Mouse (Mus musculus): ENCODE measurements at regions not wholly inside any gene's neighbourhood (a gene's known extent, or its start where the extent isn't known, plus 50 kb on each side); places are given as distances from the start of the nearest gene placed in this dataset.

GRCm38 (mm10) chr1:77998727-77999126 is 198.2 kb downstream of the Pax3 start:
- Histone ChIP-seq H3K27ac (replicated peaks; ENCODE audit: low read depth, low read length) (no peak overlapping the region), H3K4me3 (replicated peaks; ENCODE audit: low read length) (no peak overlapping the region), H3K27me3 (ENCODE audit: control insufficient read depth, insufficient read depth, low read length) (no peaks in the 10 kb centered on the region), H3K9ac (ENCODE audit: low read depth, low read length, severe bottlenecking) (no peak overlapping the region), H3K4me1 (ENCODE audit: control insufficient read depth, insufficient read depth, low read length) (no peaks in the 10 kb centered on the region), H3K36me3 (ENCODE audit: control insufficient read depth, insufficient read depth, low read length) (no peaks in the 10 kb centered on the region), H3K4me2 (replicated peaks; ENCODE audit: low read depth, low read length, severe bottlenecking) (no peak overlapping the region), H3K9me3 (ENCODE audit: control insufficient read depth, low read length) (no peaks in the 10 kb centered on the region)
- no peak for DNase-seq (ENCODE audit: low spot score)
- WGBS: 83% methylated on average over 3 of the region's 3 CpGs
- no peak for TF ChIP-seq POLR2A (IDR thresholded peaks at IDR 0.05; ENCODE audit: borderline replicate concordance, extremely low read depth, insufficient read depth, insufficient read length)
- ATAC-seq (ENCODE audit: low FRiP score, low read depth): no peak

- Histone ChIP-seq H3K9me3 (ENCODE audit: control insufficient read depth, low read length) (no peaks in the 10 kb centered on the region), H3K4me1 (ENCODE audit: control insufficient read depth, insufficient read depth, low read length) (peaks cover 4% of the 10 kb centered on the region; the same call in 1 of the 2 replicates), H3K4me2 (replicated peaks; ENCODE audit: low read depth, low read length, severe bottlenecking) (no peak overlapping the region), H3K4me3 (replicated peaks; ENCODE audit: low read length) (no peak overlapping the region), H3K27ac (replicated peaks; ENCODE audit: low read depth, low read length) (no peak overlapping the region), H3K36me3 (ENCODE audit: control insufficient read depth, insufficient read depth, low read length) (no peaks in the 10 kb centered on the region), H3K9ac (ENCODE audit: low read depth, low read length, severe bottlenecking) (no peak overlapping the region), H3K27me3 (ENCODE audit: control insufficient read depth, insufficient read depth, low read length) (no peaks in the 10 kb centered on the region)
- no peak for ATAC-seq (ENCODE audit: low FRiP score, low read depth)
- TF ChIP-seq POLR2A (IDR thresholded peaks at IDR 0.05; ENCODE audit: borderline replicate concordance, extremely low read depth, insufficient read depth, insufficient read length): no peak
- DNase-seq (ENCODE audit: low spot score): peak; percentile 22
- WGBS: 60% methylated on average over 4 of the region's 4 CpGs
These were observed 215.4 kb downstream of the Pax3 start for GRCm38 (mm10) chr1:77981528-77981927.

GRCm38 (mm10) chr1:77978696-77979095 is 218.2 kb downstream of the Pax3 start:
- 4% methylated on average over 7 of the region's 7 CpGs for WGBS
- H3K9ac ChIP-seq (ENCODE audit: low read depth, low read length, severe bottlenecking): no peak overlapping the region
- no peak overlapping the region for H3K27ac ChIP-seq (replicated peaks; ENCODE audit: low read depth, low read length)
- DNase-seq (ENCODE audit: low spot score) (peak; percentile 79), ATAC-seq (ENCODE audit: low FRiP score, low read depth) (peak; percentile 78; the same call in 1 of the 2 replicates)
- H3K9me3 ChIP-seq (ENCODE audit: control insufficient read depth, low read length): no peaks in the 10 kb centered on the region
- H3K27me3 ChIP-seq (ENCODE audit: control insufficient read depth, insufficient read depth, low read length): 0 out of 2 replicates have a peak, but pooled peaks cover 9% of the 10 kb centered on the region
- TF ChIP-seq POLR2A (IDR thresholded peaks at IDR 0.05; ENCODE audit: borderline replicate concordance, extremely low read depth, insufficient read depth, insufficient read length): no peak
- no peaks in the 10 kb centered on the region for H3K36me3 ChIP-seq (ENCODE audit: control insufficient read depth, insufficient read depth, low read length)
- peaks cover 4% of the 10 kb centered on the region; the same call in 1 of the 2 replicates for H3K4me1 ChIP-seq (ENCODE audit: control insufficient read depth, insufficient read depth, low read length)
- H3K4me2 ChIP-seq (replicated peaks; ENCODE audit: low read depth, low read length, severe bottlenecking): no peak overlapping the region
- H3K4me3 ChIP-seq (replicated peaks; ENCODE audit: low read length): no peak overlapping the region

GRCm38 (mm10) chr1:77975941-77976340 is 221.0 kb downstream of the Pax3 start:
- WGBS: 94% methylated on average over 18 of the region's 18 CpGs
- Histone ChIP-seq H3K4me3 (replicated peaks; ENCODE audit: low read length) (no peak overlapping the region), H3K27ac (replicated peaks; ENCODE audit: low read depth, low read length) (no peak overlapping the region), H3K4me1 (ENCODE audit: control insufficient read depth, insufficient read depth, low read length) (peaks cover 4% of the 10 kb centered on the region; the same call in 1 of the 2 replicates), H3K9ac (ENCODE audit: low read depth, low read length, severe bottlenecking) (no peak overlapping the region), H3K27me3 (ENCODE audit: control insufficient read depth, insufficient read depth, low read length) (0 out of 2 replicates have a peak, but pooled peaks cover 9% of the 10 kb centered on the region), H3K4me2 (replicated peaks; ENCODE audit: low read depth, low read length, severe bottlenecking) (no peak overlapping the region), H3K36me3 (ENCODE audit: control insufficient read depth, insufficient read depth, low read length) (no peaks in the 10 kb centered on the region), H3K9me3 (ENCODE audit: control insufficient read depth, low read length) (no peaks in the 10 kb centered on the region)
- DNase-seq (ENCODE audit: low spot score): no peak
- TF ChIP-seq POLR2A (IDR thresholded peaks at IDR 0.05; ENCODE audit: borderline replicate concordance, extremely low read depth, insufficient read depth, insufficient read length): no peak
- no peak for ATAC-seq (ENCODE audit: low FRiP score, low read depth)

GRCm38 (mm10) chr1:77972301-77972717 is 224.6 kb downstream of the Pax3 start:
- Histone ChIP-seq H3K9ac (ENCODE audit: low read depth, low read length, severe bottlenecking) (no peak overlapping the region), H3K27me3 (ENCODE audit: control insufficient read depth, insufficient read depth, low read length) (0 out of 2 replicates have a peak, but pooled peaks cover 9% of the 10 kb centered on the region), H3K9me3 (ENCODE audit: control insufficient read depth, low read length) (no peaks in the 10 kb centered on the region), H3K4me2 (replicated peaks; ENCODE audit: low read depth, low read length, severe bottlenecking) (no peak overlapping the region; the same call in 1 of the 2 replicates), H3K27ac (replicated peaks; ENCODE audit: low read depth, low read length) (no peak overlapping the region), H3K36me3 (ENCODE audit: control insufficient read depth, insufficient read depth, low read length) (no peaks in the 10 kb centered on the region), H3K4me3 (replicated peaks; ENCODE audit: low read length) (no peak overlapping the region), H3K4me1 (ENCODE audit: control insufficient read depth, insufficient read depth, low read length) (no peaks in the 10 kb centered on the region)
- DNase-seq (ENCODE audit: low spot score) (peak; percentile 25), ATAC-seq (ENCODE audit: low FRiP score, low read depth) (no peak)
- WGBS: 12% methylated on average over 9 of the region's 9 CpGs
- no peak for TF ChIP-seq POLR2A (IDR thresholded peaks at IDR 0.05; ENCODE audit: borderline replicate concordance, extremely low read depth, insufficient read depth, insufficient read length)

Measured in limb, embryonic 14.5 days (tissue).